Mouse (Mus musculus): ENCODE results near the gene Pigq. TPM values are rescaled to one million over a fixed set of nuclear protein-coding genes. Genes with fewer than 3 reads are reported as not detected.

Pigq gene
- polyA plus RNA-seq, 1 experiment from 2014 or later = 59.9 TPM

DNA sequence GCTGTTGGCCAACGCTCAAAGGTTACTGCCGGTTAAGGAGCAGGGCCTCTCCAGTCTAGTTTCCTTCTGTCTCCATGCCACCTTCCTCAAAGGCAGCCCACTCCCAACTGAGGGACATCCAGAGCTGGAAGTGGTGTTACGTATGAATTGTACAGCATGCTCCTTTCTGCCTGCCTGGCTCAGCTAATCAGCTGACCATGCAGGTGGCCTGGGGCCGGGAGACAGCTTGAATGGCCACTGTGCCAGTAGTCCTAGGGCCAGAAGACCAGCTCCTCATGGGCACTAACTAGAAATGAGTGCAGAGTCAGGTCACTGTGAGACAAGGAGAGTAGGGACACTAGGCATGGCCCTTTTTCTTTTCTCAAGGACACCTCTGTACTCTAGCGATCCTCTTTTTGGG is 8.4 kb upstream of the Pigq start:
- ATAC-seq (replicated peaks; ENCODE audit: low FRiP score, low TSS enrichment, low read depth) (no peak), DNase-seq (ENCODE audit: low spot score) (no peak)
- H3K4me1 ChIP-seq (replicated peaks; ENCODE audit: control insufficient read depth, insufficient read depth, low read length) = peaks cover 5% of the 10 kb centered on the region; the same call in 1 of the 2 replicates
- H3K27me3 ChIP-seq (replicated peaks; ENCODE audit: control insufficient read depth, insufficient read depth, low read length) = peaks cover 44% of the 10 kb centered on the region
- H3K4me3 ChIP-seq (ENCODE audit: low read depth, low read length) = no peak overlapping the region
- H3K27ac ChIP-seq (ENCODE audit: low read depth) = no peak overlapping the region
- 81% methylated on average over 5 of the region's 5 CpGs for WGBS
- H3K4me2 ChIP-seq (ENCODE audit: low read length) = no peak overlapping the region
- 0 out of 2 replicates have a peak, but pooled peaks cover 11% of the 10 kb centered on the region for H3K36me3 ChIP-seq (ENCODE audit: control insufficient read depth, insufficient read depth, low read length)
- no peak overlapping the region for H3K9ac ChIP-seq (ENCODE audit: low read length)
- no peaks in the 10 kb centered on the region for H3K9me3 ChIP-seq (ENCODE audit: control insufficient read depth, low read length)

DNA sequence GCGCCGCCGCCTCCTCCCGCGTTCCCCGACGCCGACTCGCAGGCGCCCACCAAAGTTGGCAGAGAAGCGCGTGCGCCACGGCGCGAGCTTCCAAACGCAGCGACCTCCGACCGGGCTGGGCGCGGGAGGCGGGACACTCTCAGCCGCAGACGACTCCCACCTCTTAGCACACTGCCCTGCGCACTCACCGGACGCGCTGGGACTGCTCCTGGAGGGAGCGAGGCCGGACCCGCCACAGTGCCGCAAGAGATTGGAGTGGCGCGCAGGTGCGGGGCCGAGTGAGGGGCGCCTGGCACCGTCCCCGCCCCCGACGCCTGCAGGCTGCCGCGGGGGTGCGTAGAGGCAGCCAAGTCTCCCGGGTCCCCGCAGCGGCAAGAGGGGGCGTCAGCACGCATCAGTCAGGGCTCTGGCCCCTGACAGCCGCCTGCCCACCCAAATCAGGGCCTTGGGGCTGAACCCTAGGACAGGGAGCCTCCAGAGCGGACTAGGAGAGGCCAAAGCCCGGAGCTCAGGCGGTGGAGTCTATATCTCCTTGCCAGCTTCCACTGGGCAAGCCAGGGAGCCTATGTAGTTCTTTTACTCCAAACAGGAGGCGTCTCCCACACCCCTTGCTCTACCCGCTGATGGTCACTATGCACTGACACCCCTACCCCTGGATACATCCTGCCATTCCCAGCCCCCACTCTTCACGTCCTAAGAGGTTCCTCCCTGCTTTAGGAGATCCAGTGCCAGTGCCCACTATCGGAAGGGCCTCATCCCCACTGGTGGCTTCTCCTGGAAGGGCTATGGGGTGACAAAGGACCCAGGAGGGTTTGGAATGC is 7.3 kb upstream of the Pigq start, which contains the start of gene A930017K11Rik:
TSS of gene A930017K11Rik (minus strand) at position 763 of the 821 bp plus-strand sequence.
- Histone ChIP-seq H3K9ac (ENCODE audit: low read length) (no peak within 1 kb of the TSS; the same call in 1 of the 2 replicates), H3K4me2 (ENCODE audit: low read length) (peak within 1 kb of the TSS; percentile 64), H3K27ac (ENCODE audit: low read depth) (no peak within 1 kb of the TSS), H3K4me1 (replicated peaks; ENCODE audit: control insufficient read depth, insufficient read depth, low read length) (peaks cover 5% of the 10 kb centered on the region; the same call in 1 of the 2 replicates), H3K9me3 (ENCODE audit: control insufficient read depth, low read length) (no peaks in the 10 kb centered on the region), H3K4me3 (ENCODE audit: low read depth, low read length) (peak within 1 kb of the TSS; percentile 39), H3K27me3 (replicated peaks; ENCODE audit: control insufficient read depth, insufficient read depth, low read length) (peaks cover 44% of the 10 kb centered on the region), H3K36me3 (ENCODE audit: control insufficient read depth, insufficient read depth, low read length) (no peaks in the 10 kb centered on the region)
- 2% methylated on average over 54 of the region's 58 CpGs for WGBS
- no peak for DNase-seq (ENCODE audit: low spot score)
- no peak for ATAC-seq (replicated peaks; ENCODE audit: low FRiP score, low TSS enrichment, low read depth)

DNA sequence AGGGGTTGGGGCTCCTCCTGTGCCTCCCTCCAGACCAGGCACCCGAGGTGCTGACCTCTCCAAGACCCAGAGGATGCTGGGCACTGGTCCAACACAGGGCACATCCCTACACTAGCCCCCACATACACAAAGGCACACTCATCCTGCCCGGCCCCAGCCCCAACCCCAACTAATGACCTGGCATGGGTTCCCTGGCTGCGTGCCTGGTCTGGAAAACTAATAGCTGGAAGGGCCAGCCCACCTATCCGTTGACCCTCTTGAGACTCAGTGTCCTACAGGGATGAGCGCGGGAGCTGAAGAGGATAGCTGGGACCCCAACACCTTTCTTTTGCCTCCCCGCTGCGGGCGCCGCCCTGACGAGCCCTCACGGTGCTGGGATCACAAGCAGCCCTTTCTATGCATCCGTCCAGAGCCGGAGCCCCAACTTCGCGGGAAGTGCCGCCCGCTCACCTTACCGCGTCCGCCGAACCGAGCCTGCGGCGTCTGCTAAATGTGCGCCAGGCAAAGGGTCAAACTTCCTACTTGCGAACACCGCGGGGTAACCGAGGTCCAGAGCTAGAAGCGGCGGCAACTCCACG is 6.6 kb upstream of the Pigq start:
- Histone ChIP-seq H3K9me3 (ENCODE audit: control insufficient read depth, low read length) (no peaks in the 10 kb centered on the region), H3K27ac (ENCODE audit: low read depth) (no peak overlapping the region), H3K4me2 (ENCODE audit: low read length) (peak overlapping the region; percentile 64), H3K27me3 (replicated peaks; ENCODE audit: control insufficient read depth, insufficient read depth, low read length) (peaks cover 44% of the 10 kb centered on the region), H3K36me3 (ENCODE audit: control insufficient read depth, insufficient read depth, low read length) (no peaks in the 10 kb centered on the region), H3K4me3 (ENCODE audit: low read depth, low read length) (peak overlapping the region; percentile 39), H3K9ac (ENCODE audit: low read length) (no peak overlapping the region; the same call in 1 of the 2 replicates), H3K4me1 (replicated peaks; ENCODE audit: control insufficient read depth, insufficient read depth, low read length) (peaks cover 5% of the 10 kb centered on the region; the same call in 1 of the 2 replicates)
- 1% methylated on average over 33 of the region's 33 CpGs for WGBS
- peak; percentile 73 for DNase-seq (ENCODE audit: low spot score)
- ATAC-seq (replicated peaks; ENCODE audit: low FRiP score, low TSS enrichment, low read depth) = no peak

DNA sequence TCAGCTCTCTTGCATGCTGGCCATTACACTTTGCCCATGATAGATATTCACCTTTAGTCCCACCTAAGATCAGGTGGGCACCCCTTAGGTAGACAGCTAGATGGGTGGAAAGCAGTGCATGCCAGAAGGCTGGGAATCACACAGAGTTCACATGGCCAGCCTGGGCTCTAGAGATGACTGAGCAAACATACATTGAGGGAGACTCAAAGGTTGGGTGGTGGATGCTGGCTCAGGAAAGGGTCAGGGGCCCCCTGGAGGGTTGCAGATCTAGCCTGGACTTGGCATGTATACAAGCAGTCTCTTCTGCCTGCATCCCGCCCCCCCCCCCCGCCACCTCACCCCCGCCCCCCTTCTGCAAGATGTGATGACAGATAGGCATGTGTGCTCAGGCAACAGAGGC is 6.0 kb upstream of the Pigq start:
- Histone ChIP-seq H3K9me3 (ENCODE audit: control insufficient read depth, low read length) (no peaks in the 10 kb centered on the region), H3K36me3 (ENCODE audit: control insufficient read depth, insufficient read depth, low read length) (no peaks in the 10 kb centered on the region), H3K27me3 (replicated peaks; ENCODE audit: control insufficient read depth, insufficient read depth, low read length) (peaks cover 44% of the 10 kb centered on the region), H3K4me2 (ENCODE audit: low read length) (no peak overlapping the region), H3K4me1 (replicated peaks; ENCODE audit: control insufficient read depth, insufficient read depth, low read length) (peaks cover 5% of the 10 kb centered on the region; the same call in 1 of the 2 replicates), H3K4me3 (ENCODE audit: low read depth, low read length) (no peak overlapping the region), H3K9ac (ENCODE audit: low read length) (no peak overlapping the region), H3K27ac (ENCODE audit: low read depth) (no peak overlapping the region)
- no peak for DNase-seq (ENCODE audit: low spot score)
- no peak for ATAC-seq (replicated peaks; ENCODE audit: low FRiP score, low TSS enrichment, low read depth)
- 0% methylated on average over 3 of the region's 3 CpGs for WGBS

DNA sequence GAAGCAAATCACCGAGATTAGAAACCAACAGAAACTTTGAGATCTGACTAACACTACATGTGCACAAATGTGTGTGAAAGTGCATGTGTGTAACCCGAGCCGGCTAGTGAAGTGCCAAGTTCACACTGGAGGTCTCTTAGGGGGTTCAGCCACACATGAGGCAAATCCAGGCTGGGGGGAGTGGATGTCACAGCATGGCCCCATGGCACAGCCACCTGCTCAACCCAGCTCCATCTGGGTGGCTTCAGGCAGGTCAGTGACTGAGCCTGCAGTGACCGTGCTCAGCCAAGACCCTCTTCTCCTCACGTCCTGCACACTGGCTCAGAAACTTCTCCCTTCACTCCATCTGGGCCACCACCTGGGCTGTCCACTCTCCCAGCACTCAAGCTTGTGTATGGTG is 5.2 kb upstream of the Pigq start:
- Histone ChIP-seq H3K9me3 (ENCODE audit: control insufficient read depth, low read length) (no peaks in the 10 kb centered on the region), H3K27me3 (replicated peaks; ENCODE audit: control insufficient read depth, insufficient read depth, low read length) (peaks cover 44% of the 10 kb centered on the region), H3K27ac (ENCODE audit: low read depth) (no peak overlapping the region), H3K36me3 (ENCODE audit: control insufficient read depth, insufficient read depth, low read length) (no peaks in the 10 kb centered on the region), H3K4me1 (replicated peaks; ENCODE audit: control insufficient read depth, insufficient read depth, low read length) (peaks cover 5% of the 10 kb centered on the region; the same call in 1 of the 2 replicates), H3K9ac (ENCODE audit: low read length) (no peak overlapping the region), H3K4me2 (ENCODE audit: low read length) (no peak overlapping the region), H3K4me3 (ENCODE audit: low read depth, low read length) (no peak overlapping the region)
- DNase-seq (ENCODE audit: low spot score) (no peak), ATAC-seq (replicated peaks; ENCODE audit: low FRiP score, low TSS enrichment, low read depth) (no peak)
- WGBS = 83% methylated on average over 5 of the region's 5 CpGs

DNA sequence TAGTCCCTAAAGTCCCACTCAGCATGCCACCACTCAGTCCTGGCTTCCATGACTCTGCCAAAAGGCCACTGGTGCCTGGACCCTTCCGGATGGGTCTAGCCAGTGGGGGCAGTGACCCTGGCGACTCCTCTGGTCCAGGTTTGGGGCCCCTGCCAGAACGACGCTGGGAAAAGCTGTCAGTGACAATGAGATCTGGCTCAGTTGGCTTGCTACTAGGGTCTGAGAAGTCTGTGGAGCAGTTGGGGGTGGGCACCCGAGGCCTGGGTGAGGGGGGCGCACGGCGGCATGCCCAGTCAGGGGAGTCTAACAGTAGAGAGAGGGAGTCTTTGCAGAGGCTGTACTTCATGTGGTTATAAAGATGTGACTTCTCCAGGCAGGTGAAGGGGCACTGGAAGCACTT is 3.3 kb upstream of the Pigq start:
- Histone ChIP-seq H3K4me3 (ENCODE audit: low read depth, low read length) (no peak overlapping the region), H3K27me3 (replicated peaks; ENCODE audit: control insufficient read depth, insufficient read depth, low read length) (peaks cover 34% of the 10 kb centered on the region), H3K36me3 (ENCODE audit: control insufficient read depth, insufficient read depth, low read length) (no peaks in the 10 kb centered on the region), H3K9ac (ENCODE audit: low read length) (no peak overlapping the region), H3K27ac (ENCODE audit: low read depth) (no peak overlapping the region), H3K9me3 (ENCODE audit: control insufficient read depth, low read length) (no peaks in the 10 kb centered on the region), H3K4me2 (ENCODE audit: low read length) (no peak overlapping the region), H3K4me1 (replicated peaks; ENCODE audit: control insufficient read depth, insufficient read depth, low read length) (peaks cover 5% of the 10 kb centered on the region; the same call in 1 of the 2 replicates)
- no peak for DNase-seq (ENCODE audit: low spot score)
- 83% methylated on average over 8 of the region's 8 CpGs for WGBS
- no peak for ATAC-seq (replicated peaks; ENCODE audit: low FRiP score, low TSS enrichment, low read depth)

DNA sequence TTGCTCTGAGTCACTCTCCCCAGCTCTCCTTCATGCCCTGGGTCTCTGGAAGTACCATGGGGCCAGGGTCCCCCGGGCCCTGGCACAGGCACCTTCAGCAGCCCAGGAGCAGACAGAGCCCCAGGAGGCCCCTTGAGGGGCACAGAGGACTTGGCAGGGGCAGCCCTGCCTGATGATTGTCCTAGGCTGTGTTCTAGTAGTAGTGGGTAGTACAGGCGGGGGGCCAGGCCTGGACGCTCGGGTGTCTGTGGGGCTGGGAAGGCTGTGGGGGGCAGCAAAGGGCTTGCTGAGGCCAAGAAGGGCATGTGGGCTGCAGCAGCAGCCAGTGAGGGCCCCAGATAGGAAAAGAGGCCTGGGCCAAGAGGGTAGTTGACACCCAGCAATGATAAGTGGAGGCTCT is 2.8 kb upstream of the Pigq start:
- DNase-seq (ENCODE audit: low spot score) (no peak), ATAC-seq (replicated peaks; ENCODE audit: low FRiP score, low TSS enrichment, low read depth) (no peak)
- Histone ChIP-seq H3K4me1 (replicated peaks; ENCODE audit: control insufficient read depth, insufficient read depth, low read length) (peaks cover 5% of the 10 kb centered on the region; the same call in 1 of the 2 replicates), H3K27ac (ENCODE audit: low read depth) (no peak overlapping the region), H3K4me2 (ENCODE audit: low read length) (no peak overlapping the region), H3K9ac (ENCODE audit: low read length) (no peak overlapping the region), H3K4me3 (ENCODE audit: low read depth, low read length) (no peak overlapping the region), H3K27me3 (replicated peaks; ENCODE audit: control insufficient read depth, insufficient read depth, low read length) (peaks cover 30% of the 10 kb centered on the region), H3K36me3 (ENCODE audit: control insufficient read depth, insufficient read depth, low read length) (no peaks in the 10 kb centered on the region), H3K9me3 (ENCODE audit: control insufficient read depth, low read length) (no peaks in the 10 kb centered on the region)
- 73% methylated on average over 4 of the region's 4 CpGs for WGBS

DNA sequence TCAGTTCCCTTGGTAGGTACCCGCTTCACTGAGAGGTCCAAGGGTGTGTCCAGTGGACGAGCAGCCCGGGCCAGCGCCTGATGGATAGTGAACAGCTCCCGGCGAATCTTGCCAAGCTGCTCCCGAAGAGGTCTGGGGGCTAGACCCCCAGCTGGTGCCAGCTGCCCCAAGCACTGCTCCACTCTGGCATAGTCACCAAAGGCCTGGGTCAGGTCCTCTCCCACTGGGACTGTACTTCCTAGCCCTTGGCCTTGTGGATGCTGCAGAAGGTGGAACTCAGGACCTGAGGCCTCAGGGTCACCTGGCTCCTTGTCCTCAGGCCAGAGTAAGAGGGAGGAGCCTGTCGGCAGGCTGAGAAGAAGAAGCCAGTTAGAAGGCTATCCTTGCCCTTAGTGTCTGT is 2.2 kb upstream of the Pigq start:
- Histone ChIP-seq H3K4me3 (ENCODE audit: low read depth, low read length) (no peak overlapping the region), H3K36me3 (ENCODE audit: control insufficient read depth, insufficient read depth, low read length) (no peaks in the 10 kb centered on the region), H3K9ac (ENCODE audit: low read length) (no peak overlapping the region), H3K9me3 (ENCODE audit: control insufficient read depth, low read length) (no peaks in the 10 kb centered on the region), H3K4me2 (ENCODE audit: low read length) (no peak overlapping the region), H3K4me1 (replicated peaks; ENCODE audit: control insufficient read depth, insufficient read depth, low read length) (peaks cover 2% of the 10 kb centered on the region; the same call in 1 of the 2 replicates), H3K27me3 (replicated peaks; ENCODE audit: control insufficient read depth, insufficient read depth, low read length) (peaks cover 23% of the 10 kb centered on the region), H3K27ac (ENCODE audit: low read depth) (no peak overlapping the region)
- no peak for ATAC-seq (replicated peaks; ENCODE audit: low FRiP score, low TSS enrichment, low read depth)
- no peak for DNase-seq (ENCODE audit: low spot score)
- 72% methylated on average over 8 of the region's 8 CpGs for WGBS
